Mouse (Mus musculus) kidney, postnatal 14 days (tissue): ENCODE results near the gene Arnt2.

ENCODE experiments used
- DNase-seq: peaks from one replicate; pipeline ENCODE4 v3.0.0; 2022; ENCODE audit warnings: mixed read lengths

Arnt2 gene

DNA sequence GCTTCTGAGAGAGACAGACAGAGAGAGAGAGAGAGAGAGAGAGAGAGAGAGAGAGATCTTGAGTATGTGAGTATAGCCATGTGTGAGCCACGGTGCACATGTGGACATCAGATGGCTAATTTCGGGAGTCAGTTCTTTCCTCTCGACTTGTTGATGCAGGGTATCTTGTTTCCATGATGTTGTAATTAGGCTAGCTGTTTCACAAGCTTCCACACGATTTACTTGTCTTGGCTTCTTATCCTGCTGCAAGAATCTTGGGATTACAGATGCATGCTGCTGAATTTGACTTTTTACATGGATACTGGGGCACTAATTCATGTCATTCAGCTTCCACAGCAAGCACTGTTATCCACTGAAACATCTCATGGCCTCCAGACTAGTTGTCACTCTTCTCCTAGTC is 178.6 kb downstream of the Arnt2 start:
- no peak for DNase-seq

DNA sequence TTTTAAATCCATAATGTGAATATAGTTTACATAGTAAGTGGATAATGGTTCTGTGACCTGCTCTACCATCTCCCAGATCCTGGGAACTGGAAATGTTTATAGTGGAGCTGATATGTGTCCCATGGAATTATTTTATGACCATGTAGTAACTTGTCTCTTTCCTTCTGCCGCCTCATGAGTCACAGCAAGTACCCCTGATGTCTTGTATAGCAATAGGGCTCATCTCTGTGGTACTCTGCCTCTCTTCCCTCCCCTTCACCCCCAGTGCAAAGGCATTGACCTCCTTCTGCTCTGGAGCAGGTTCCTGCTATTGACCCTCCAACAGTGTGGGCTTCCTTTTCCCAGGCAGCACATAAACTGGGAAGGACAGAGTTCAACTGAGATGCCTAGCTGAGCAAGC is 182.3 kb downstream of the Arnt2 start:
- no peak for DNase-seq

DNA sequence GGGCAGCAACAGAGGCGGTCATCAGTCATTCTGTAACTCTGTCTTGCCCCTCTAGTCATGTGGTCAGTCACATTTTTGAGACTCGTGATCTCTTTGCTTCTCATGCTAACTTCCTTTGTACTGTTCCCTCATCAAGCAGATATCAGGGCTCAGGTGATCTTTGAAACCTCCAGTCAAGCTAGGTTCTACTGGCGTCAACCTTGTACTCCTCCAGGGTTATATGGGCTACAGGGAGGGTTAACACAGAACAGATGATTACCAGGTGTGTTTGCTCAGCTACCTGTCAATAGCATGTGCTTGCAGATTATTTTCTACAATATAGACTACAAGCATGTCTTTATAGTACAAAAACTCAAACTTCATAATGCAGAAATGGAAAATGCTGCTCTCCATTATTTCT is 183.1 kb downstream of the Arnt2 start:
- DNase-seq: no peak

DNA sequence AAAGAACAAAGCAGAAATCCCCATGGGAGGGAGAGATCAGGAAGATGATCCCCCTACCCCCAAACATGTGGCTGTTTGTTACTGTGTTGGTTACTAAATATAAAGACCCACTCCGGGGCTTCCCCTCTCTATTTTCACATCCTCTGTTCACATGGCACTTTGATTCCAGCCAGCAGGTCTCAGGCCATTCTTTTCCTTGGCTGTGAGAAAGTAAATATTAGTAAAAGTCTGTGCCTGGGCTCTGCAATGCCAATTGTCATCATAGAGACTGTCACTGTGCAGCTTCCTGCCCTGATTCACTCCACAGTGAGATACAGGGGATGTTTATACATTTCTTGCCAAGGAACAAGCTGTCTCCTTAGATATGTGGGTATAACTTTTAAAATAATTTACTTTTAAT is 197.9 kb downstream of the Arnt2 start:
- no peak for DNase-seq

DNA sequence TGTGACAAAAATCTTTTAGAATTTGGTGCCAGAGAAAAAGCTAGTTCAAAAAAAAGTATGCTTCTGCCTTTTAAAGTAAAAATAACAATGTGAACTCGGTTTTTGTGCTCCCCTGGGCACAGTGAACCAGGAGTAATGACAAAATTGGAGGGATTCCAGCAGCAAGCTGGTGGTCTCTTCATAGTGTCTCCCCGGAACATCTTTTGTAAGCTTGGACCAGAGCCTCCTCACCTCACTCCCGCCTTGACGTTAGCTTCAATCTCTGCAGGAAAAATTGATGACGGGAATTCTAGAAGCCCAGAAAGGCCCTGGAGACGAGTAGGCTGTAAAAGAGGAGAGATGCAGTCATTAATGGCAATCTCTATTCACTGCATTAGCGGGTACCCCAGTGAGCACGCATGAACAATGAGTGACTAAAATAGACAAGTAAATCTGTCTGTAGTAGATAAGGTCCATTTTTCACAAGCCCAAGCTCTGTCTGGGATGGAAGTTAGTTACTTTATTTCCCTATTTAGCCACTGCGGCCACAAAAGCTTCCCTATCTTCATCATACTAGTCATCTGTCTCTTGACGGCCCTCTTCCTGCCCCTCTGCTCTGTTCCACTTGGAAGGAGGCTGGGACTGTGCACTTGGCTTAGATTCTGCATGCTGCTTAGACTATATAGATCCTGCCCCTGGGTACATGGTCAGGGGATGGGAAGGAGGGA is 199.2 kb downstream of the Arnt2 start:
- DNase-seq: no peak

DNA sequence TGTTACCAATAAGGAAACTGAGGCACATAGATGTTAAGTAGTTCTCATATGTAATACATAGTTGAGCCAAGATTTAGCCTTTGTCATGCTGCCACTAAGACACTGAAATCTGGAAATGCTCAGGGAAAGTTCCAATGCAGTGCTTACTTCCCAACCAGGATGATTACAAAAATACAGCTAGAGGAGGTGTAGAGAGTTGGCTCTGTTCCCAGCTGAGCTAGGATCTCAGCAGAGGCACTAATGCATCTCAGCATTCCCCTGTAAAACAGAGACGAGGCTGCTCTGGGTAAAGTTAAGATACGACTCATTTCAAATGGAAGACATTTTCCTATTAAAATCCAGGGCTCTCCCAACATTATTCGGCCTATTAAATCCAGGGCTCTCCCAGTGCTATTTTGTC is 206.0 kb downstream of the Arnt2 start:
- no peak for DNase-seq

DNA sequence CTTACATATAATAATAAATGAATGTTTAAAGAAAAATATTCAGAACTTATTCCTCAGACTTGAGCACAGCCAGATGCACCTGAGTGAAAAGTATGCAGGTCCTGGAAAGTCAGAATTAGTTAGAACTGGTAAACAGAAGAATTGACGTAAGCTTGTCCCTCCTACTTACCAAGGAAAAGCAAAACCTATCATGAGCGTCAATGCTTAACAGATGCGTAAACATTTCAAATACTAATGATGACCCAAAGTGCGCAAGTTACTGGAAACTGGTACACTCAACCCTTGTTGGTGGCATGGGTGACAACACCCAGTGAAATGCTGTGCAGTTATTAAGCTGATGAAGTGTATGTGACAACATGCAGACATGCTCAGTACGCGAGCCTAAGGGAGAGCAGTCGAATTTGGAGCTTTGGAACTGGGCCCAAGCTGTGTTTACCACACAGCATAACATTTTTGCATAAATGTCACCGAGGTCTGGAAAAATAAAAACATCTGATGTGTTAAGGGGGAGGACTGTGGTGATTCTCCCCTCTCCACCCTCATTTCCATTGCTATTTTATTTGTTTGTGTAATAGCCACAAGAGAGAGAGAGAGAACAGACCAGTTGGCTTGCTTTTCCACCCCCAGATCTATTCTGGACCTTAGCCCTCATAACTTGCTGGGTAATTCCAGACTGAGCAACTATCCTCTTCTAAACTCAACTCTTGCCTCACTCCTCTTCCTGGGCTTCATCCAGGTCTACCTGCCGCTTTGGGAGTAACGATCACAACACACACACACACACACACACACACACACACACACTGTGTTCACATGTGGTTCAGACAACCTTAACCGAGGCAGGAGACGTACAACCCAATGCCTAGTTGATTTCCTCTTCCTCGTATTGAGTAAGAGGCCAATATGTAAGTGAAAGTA is 208.6 kb downstream of the Arnt2 start:
- no peak for DNase-seq

DNA sequence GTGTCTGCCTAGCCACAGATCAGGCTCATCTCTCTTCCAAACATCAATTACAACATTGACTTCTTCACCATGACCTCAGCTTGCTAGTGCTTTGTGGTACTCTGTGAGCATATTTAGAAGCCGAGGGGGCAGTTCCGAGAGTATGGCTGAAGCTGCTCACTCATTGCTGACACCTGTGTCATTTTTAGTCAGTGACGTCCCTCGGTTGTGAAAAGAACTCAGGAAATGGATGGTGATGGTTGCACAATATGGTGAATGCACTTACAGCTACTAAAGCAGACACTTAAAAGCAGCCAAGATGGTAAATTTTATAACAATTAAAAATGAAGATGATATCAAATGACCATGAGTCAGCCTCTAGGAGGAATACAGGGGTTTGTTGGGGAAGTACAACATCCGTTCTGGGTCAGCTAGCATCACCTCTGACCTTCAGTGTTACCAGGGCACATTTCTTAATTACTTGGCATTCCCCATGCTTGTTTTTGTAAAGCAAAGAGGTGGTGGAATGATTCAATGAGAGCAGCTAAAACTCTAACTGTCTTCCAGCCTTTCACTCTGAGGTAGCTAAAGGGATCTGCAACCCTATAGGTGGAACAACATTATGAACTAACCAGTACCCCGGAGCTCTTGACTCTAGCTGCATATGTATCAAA is 212.6 kb downstream of the Arnt2 start:
- DNase-seq: no peak
